Mouse (Mus musculus) gastrocnemius, postnatal 4 days (tissue): Measurements from ENCODE around the gene Fam184a. TPM values are rescaled to one million over a fixed set of nuclear protein-coding genes. Genes with fewer than 3 reads are reported as not detected.

Experiments used
- DNase-seq, 2 experiments: peaks; one replicate each; pipeline ENCODE4 v3.0.0; 2021 to 2022; ENCODE audit warnings: low spot score in 2 of 2, mixed read lengths in 2 of 2
- long read RNA-seq, 2 experiments: library from polyadenylated mRNA; stranded (forward); transcript quantifications; one replicate each; pipeline ENCODE4 v2.0.0; 2021
- total RNA-seq, 2 experiments: library from RNA; stranded (reverse); gene quantifications; 2 replicates each; pipeline ENCODE4 v1.2.3; 2021

The Fam184a gene
- total RNA-seq, result 1 to 10 TPM; 2.4 to 2.7 TPM
- long read RNA-seq, experiment 1, partial matches to known transcripts, result 0 of 2 reads
- long read RNA-seq, experiment 1, other reads (novel, unspliced or antisense), result 1 of 2 reads
- long read RNA-seq, experiment 2, result 0 reads

GRCm38 (mm10) chr10:53750955-53751652, at the start of gene Fam184a:
Fam184a (minus strand) TSS chr10:53751123.
- DNase-seq, result peak; percentile 30 to 51

- no peak for DNase-seq
These were observed 45.3 kb upstream of the Fam184a start for GRCm38 (mm10) chr10:53796258-53796581.

- DNase-seq, result no peak
These were observed 44.8 kb upstream of the Fam184a start for GRCm38 (mm10) chr10:53795567-53796257.

GRCm38 (mm10) chr10:53791281-53791680, 40.4 kb upstream of the Fam184a start:
- DNase-seq, result no peak

GRCm38 (mm10) chr10:53776591-53776990, 25.7 kb upstream of the Fam184a start:
- DNase-seq, result no peak

- DNase-seq, result no peak
These were observed 21.8 kb upstream of the Fam184a start for GRCm38 (mm10) chr10:53772708-53773107.

- DNase-seq, result no peak
These were observed 20.6 kb upstream of the Fam184a start for GRCm38 (mm10) chr10:53771480-53771879.

- DNase-seq, result no peak
These were observed 17.8 kb upstream of the Fam184a start for GRCm38 (mm10) chr10:53768745-53769144.

GRCm38 (mm10) chr10:53765471-53765870, 14.5 kb upstream of the Fam184a start:
- DNase-seq, result no peak

- no peak for DNase-seq
These were observed 1.8 kb upstream of the Fam184a start for GRCm38 (mm10) chr10:53752723-53753122.

- no peak for DNase-seq
These were observed 508 bp downstream of the Fam184a start for GRCm38 (mm10) chr10:53750275-53750954.

GRCm38 (mm10) chr10:53746039-53746438, 4.9 kb downstream of the Fam184a start:
- no peak for DNase-seq

- no peak for DNase-seq
These were observed 8.0 kb downstream of the Fam184a start for GRCm38 (mm10) chr10:53742961-53743360.

GRCm38 (mm10) chr10:53740014-53740413, 10.9 kb downstream of the Fam184a start:
- no peak for DNase-seq

- no peak for DNase-seq
These were observed 12.1 kb downstream of the Fam184a start for GRCm38 (mm10) chr10:53738842-53739241.

GRCm38 (mm10) chr10:53735201-53735865, 15.6 kb downstream of the Fam184a start:
- DNase-seq, result no peak

- DNase-seq, result no peak
These were observed 18.6 kb downstream of the Fam184a start for GRCm38 (mm10) chr10:53732324-53732723.

- no peak for DNase-seq
These were observed 22.0 kb downstream of the Fam184a start for GRCm38 (mm10) chr10:53728883-53729282.

- DNase-seq, result no peak
These were observed 25.6 kb downstream of the Fam184a start for GRCm38 (mm10) chr10:53725301-53725700.

GRCm38 (mm10) chr10:53704516-53704915, 46.4 kb downstream of the Fam184a start:
- DNase-seq, result no peak

- DNase-seq, result no peak
These were observed 52.4 kb downstream of the Fam184a start for GRCm38 (mm10) chr10:53698531-53698930.
